In the genomic region with DNA sequence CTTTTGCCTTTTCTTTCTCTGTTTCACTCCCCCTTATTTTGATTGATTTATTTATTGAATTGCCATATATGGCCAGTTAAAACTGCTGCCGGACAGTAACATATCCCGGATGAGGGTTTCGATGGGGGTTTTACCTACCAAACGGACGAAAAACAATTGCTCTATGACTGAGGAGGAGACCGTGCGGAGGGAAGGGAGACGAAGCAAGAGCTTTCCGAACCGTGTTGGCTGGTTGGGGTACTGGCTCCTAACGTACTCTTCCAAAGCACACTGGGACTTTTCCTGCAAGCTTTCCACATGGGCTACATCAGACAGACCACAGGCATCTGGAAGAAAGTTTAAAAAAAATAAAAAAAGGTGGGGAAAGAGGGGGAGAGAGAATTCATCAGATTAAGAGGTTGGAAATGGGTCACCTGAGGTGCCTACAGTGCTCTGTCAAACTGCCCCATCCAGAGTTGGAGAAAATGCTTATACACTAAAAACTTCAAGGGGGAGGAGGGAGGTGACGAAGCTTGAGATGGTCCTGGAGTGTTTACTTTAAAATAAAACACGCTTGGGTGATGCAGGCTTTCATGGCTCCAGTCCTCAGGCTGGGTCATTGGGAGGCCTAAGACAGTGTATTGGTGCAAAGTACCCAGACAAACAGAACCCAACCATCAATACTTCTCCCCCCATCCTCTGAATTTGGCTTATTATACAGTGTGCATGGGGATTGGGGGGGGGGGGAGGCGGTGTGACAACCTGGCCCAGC, we compare ENCODE assay signal across 8 mouse cellular contexts. TPM values are rescaled to one million over a fixed set of nuclear protein-coding genes. Genes with fewer than 3 reads are reported as not detected.
A peak's percentile ranks its signal among the peaks of the same experiment; 100 is the strongest.
DNase-seq lines count a peak whose midpoint lies in the region; ATAC-seq and TF ChIP-seq lines count a peak whose summit lies in the region.

No protein-coding gene starts in this region.

- peak overlapping the region; percentile 12 for H3K27ac ChIP-seq in heart, adult 2 months
- H3K27ac ChIP-seq in embryonic facial prominence, embryonic 10.5 days (replicated peaks): peak overlapping the region; percentile 99
- H3K27ac ChIP-seq in intestine, embryonic 14.5 days (ENCODE audit: low read depth): peak overlapping the region; percentile 67
- H3K27ac ChIP-seq in midbrain, embryonic 10.5 days (replicated peaks): peak overlapping the region; percentile 99

- TF ChIP-seq POLR2A in heart, adult 2 months (IDR thresholded peaks at IDR 0.05; ENCODE audit: insufficient read depth, low read depth, low read length): no peak

- intact Hi-C loops in heart, adult 2 months (cut with DNase I): no loop called here
- intact Hi-C loops in heart, postnatal 10 days (cut with DNase I): loop anchor here (10.0 kb wide), 1 partner anchor 1610 kb away; no protein-coding TSS in a partner anchor
- intact Hi-C loops in left cerebral cortex, postnatal 25 days (cut with DNase I): no loop called here

- H3K4me1 ChIP-seq in heart, adult 2 months (ENCODE audit: control insufficient read depth, insufficient read depth, low read length): no peaks in the 10 kb centered on the region; the same call in 1 of the 2 replicates
- H3K4me1 ChIP-seq in embryonic facial prominence, embryonic 10.5 days: peaks cover 68% of the 10 kb centered on the region
- H3K4me1 ChIP-seq in intestine, embryonic 14.5 days (replicated peaks; ENCODE audit: control insufficient read depth, insufficient read depth, low read length): peaks cover 41% of the 10 kb centered on the region
- H3K4me1 ChIP-seq in midbrain, embryonic 10.5 days: peaks cover 80% of the 10 kb centered on the region

- TF ChIP-seq EP300 in heart, adult 2 months (IDR thresholded peaks at IDR 0.05; ENCODE audit: insufficient read depth, low read depth, low read length): no peak

- H3K9me3 ChIP-seq in embryonic facial prominence, embryonic 10.5 days: no peaks in the 10 kb centered on the region
- no peaks in the 10 kb centered on the region for H3K9me3 ChIP-seq in intestine, embryonic 14.5 days (ENCODE audit: control insufficient read depth, low read length)
- H3K9me3 ChIP-seq in midbrain, embryonic 10.5 days (replicated peaks): no peaks in the 10 kb centered on the region

- peak overlapping the region; percentile 9 for H3K9ac ChIP-seq in heart, adult 2 months (ENCODE audit: low read depth, low read length)
- H3K9ac ChIP-seq in intestine, embryonic 14.5 days (ENCODE audit: low read length): peak overlapping the region; percentile 99

- peak overlapping the region; percentile 38 for H3K4me3 ChIP-seq in heart, adult 2 months
- peak overlapping the region; percentile 95 for H3K4me3 ChIP-seq in embryonic facial prominence, embryonic 10.5 days
- peak overlapping the region; percentile 72 for H3K4me3 ChIP-seq in intestine, embryonic 14.5 days (ENCODE audit: low read depth, low read length)
- H3K4me3 ChIP-seq in midbrain, embryonic 10.5 days: peak overlapping the region; percentile 89

- ATAC-seq in intestine, embryonic 14.5 days (replicated peaks; ENCODE audit: low FRiP score, low TSS enrichment, low read depth): no peak

- no peak for DNase-seq in heart, adult 2 months
- DNase-seq in heart, postnatal 10 days: no peak
- DNase-seq in embryonic facial prominence, embryonic 10.5 days (ENCODE audit: low spot score): peak; percentile 40
- DNase-seq in intestine, embryonic 14.5 days (ENCODE audit: low spot score): peak; percentile 63
- peak; percentile 42 for DNase-seq in midbrain, embryonic 10.5 days (ENCODE audit: low spot score)
- no peak for DNase-seq in urinary bladder, postnatal 4 days (ENCODE audit: low spot score in 2 of 2)
- DNase-seq in thymus, postnatal 0 days (ENCODE audit: low spot score): no peak
- no peak for DNase-seq in left cerebral cortex, postnatal 25 days (ENCODE audit: low spot score in 2 of 2)

- no peaks in the 10 kb centered on the region; the same call in 1 of the 2 replicates for H3K79me2 ChIP-seq in heart, adult 2 months (replicated peaks; ENCODE audit: control insufficient read depth, insufficient read depth, low read length)

- H3K4me2 ChIP-seq in intestine, embryonic 14.5 days (ENCODE audit: low read length): peak overlapping the region; percentile 60

- no peak for TF ChIP-seq CTCF in heart, adult 2 months (IDR thresholded peaks at IDR 0.05)

- no peaks in the 10 kb centered on the region for H3K27me3 ChIP-seq in heart, adult 2 months (ENCODE audit: control insufficient read depth, insufficient read depth, low read length)
- H3K27me3 ChIP-seq in embryonic facial prominence, embryonic 10.5 days (replicated peaks; ENCODE audit: low read depth, poor library complexity, severe bottlenecking): peaks cover 39% of the 10 kb centered on the region
- H3K27me3 ChIP-seq in intestine, embryonic 14.5 days (replicated peaks; ENCODE audit: control insufficient read depth, insufficient read depth, low read length): no peaks in the 10 kb centered on the region
- H3K27me3 ChIP-seq in midbrain, embryonic 10.5 days (ENCODE audit: low read depth, poor library complexity, severe bottlenecking): peaks cover 81% of the 10 kb centered on the region

- H3K36me3 ChIP-seq in heart, adult 2 months (ENCODE audit: control insufficient read depth, insufficient read depth, low read length): peaks cover 8% of the 10 kb centered on the region
- H3K36me3 ChIP-seq in embryonic facial prominence, embryonic 10.5 days (replicated peaks): peaks cover 64% of the 10 kb centered on the region
- H3K36me3 ChIP-seq in intestine, embryonic 14.5 days (ENCODE audit: control insufficient read depth, insufficient read depth, low read length): peaks cover 38% of the 10 kb centered on the region
- peaks cover 57% of the 10 kb centered on the region for H3K36me3 ChIP-seq in midbrain, embryonic 10.5 days

- WGBS in heart, adult 2 months: 30% methylated on average over 14 of the region's 14 CpGs
- WGBS in embryonic facial prominence, embryonic 10.5 days: 3% methylated on average over 14 of the region's 14 CpGs
- 15% methylated on average over 14 of the region's 14 CpGs for WGBS in intestine, embryonic 14.5 days
- WGBS in midbrain, embryonic 10.5 days: 1% methylated on average over 14 of the region's 14 CpGs

RNA-seq across cellular contexts. Expression of a gene that starts 11.8 kb away (rescaled TPM):
- total RNA-seq in heart, adult 2 months (2021): 10 to 100 TPM; 16.4 to 18.8 TPM
- polyA plus RNA-seq in heart, adult 2 months (2012; rRNA removed): 22.9 and 39.3 TPM in 2 replicates
- total RNA-seq in heart, postnatal 10 days (2021): 10 to 100 TPM; 25.2 to 30.0 TPM
- polyA plus RNA-seq in embryonic facial prominence, embryonic 10.5 days (2016; fragmentation: Nextera tagmentation; extraction: Ambion mirVana): 89.7 and 99.8 TPM in 2 replicates
- polyA plus RNA-seq in intestine, embryonic 14.5 days (2014; fragmentation: Nextera tagmentation; extraction: Ambion mirVana): 53.7 and 56.9 TPM in 2 replicates
- polyA plus RNA-seq in midbrain, embryonic 10.5 days (2016; fragmentation: Nextera tagmentation; extraction: Ambion mirVana): 86.8 and 89.2 TPM in 2 replicates
- polyA plus RNA-seq in thymus, postnatal 0 days (2015; fragmentation: Nextera tagmentation; extraction: Ambion mirVana): 4.3 and 5.3 TPM in 2 replicates
- total RNA-seq in left cerebral cortex, postnatal 25 days (2021): 10 to 100 TPM; 34.2 to 38.4 TPM

Comparison
In these comparisons a context has a peak if more than half of its experiments do, and no peak if none do; other contexts are left out.
1. DNase-seq: peak in embryonic facial prominence, embryonic 10.5 days (single experiment), intestine, embryonic 14.5 days (single experiment) and midbrain, embryonic 10.5 days (single experiment); none in heart, adult 2 months (0 of 2), heart, postnatal 10 days (0 of 2), urinary bladder, postnatal 4 days (0 of 2), thymus, postnatal 0 days (single experiment) and left cerebral cortex, postnatal 25 days (0 of 2).
2. H3K27ac ChIP-seq: peak in every context shown above with its lines; median percentile 99 in embryonic facial prominence, embryonic 10.5 days; 99 in midbrain, embryonic 10.5 days; 67 in intestine, embryonic 14.5 days; 12 in heart, adult 2 months.
3. H3K4me3 ChIP-seq: peak in every context shown above with its lines; median percentile 95 in embryonic facial prominence, embryonic 10.5 days; 89 in midbrain, embryonic 10.5 days; 72 in intestine, embryonic 14.5 days; 38 in heart, adult 2 months.